Mouse (Mus musculus) kidney, embryonic 14.5 days (tissue): ENCODE measurements around the gene Disp3. TPM values are rescaled to one million over a fixed set of nuclear protein-coding genes. Genes with fewer than 3 reads are reported as not detected.
A peak's percentile ranks its signal among the peaks of the same experiment; 100 is the strongest.

Experiments
- ATAC-seq: fragments of 200-750 bp; cut with Nextera tagmentation; 2 replicates; pipeline ENCODE4 v1.8.0; 2017; ENCODE audit warnings: moderate number of reproducible peaks, mild to moderate bottlenecking, moderate TSS enrichment, moderate library complexity; ENCODE audit not compliant: low FRiP score, low TSS enrichment
- H3K27ac ChIP-seq: fragments of 300-500 bp; sonication (generic); 2 replicates; pipeline ENCODE4 v1.5.1; 2014; ENCODE audit warnings: low read depth, mild to moderate bottlenecking, low read length, moderate library complexity, mixed read lengths
- H3K27me3 ChIP-seq: fragments of 300-500 bp; sonication (generic); 2 replicates; pipeline ENCODE4 v1.6.1; 2014; ENCODE audit warnings: mild to moderate bottlenecking, low read length; ENCODE audit not compliant: control insufficient read depth, insufficient read depth
- H3K36me3 ChIP-seq: fragments of 300-500 bp; sonication (generic); 2 replicates; pipeline ENCODE4 v1.6.1; 2014; ENCODE audit warnings: low read length, mixed read lengths; ENCODE audit not compliant: control insufficient read depth, insufficient read depth
- H3K4me1 ChIP-seq: fragments of 300-500 bp; sonication (generic); 2 replicates; pipeline ENCODE4 v1.6.1; 2014; ENCODE audit warnings: low read length, mixed read lengths; ENCODE audit not compliant: control insufficient read depth, insufficient read depth
- H3K4me2 ChIP-seq: fragments of 300-500 bp; sonication (generic); replicated peaks from 2 replicates; pipeline ENCODE4 v1.6.1; 2014; ENCODE audit warnings: low read depth, mild to moderate bottlenecking, low read length
- H3K4me3 ChIP-seq: fragments of 300-500 bp; sonication (generic); 2 replicates; pipeline ENCODE4 v1.5.1; 2014; ENCODE audit warnings: mild to moderate bottlenecking, low read length
- H3K9ac ChIP-seq: fragments of 300-500 bp; sonication (generic); 2 replicates; pipeline ENCODE4 v1.6.1; 2014; ENCODE audit warnings: low read depth, mild to moderate bottlenecking, low read length, moderate library complexity
- H3K9me3 ChIP-seq: fragments of 300-500 bp; sonication (generic); 2 replicates; pipeline ENCODE4 v1.6.1; 2016; ENCODE audit warnings: low read length; ENCODE audit not compliant: control insufficient read depth
- WGBS: fragments of 180-500 bp; shearing (Covaris S2); extraction: QIAGEN DNeasy Blood & Tissue Kit; methylation state at CpG from one replicate; pipeline ENCODE4 v1.1.7; 2014; 5-methylcytosine and 5-hydroxymethylcytosine counted together
- polyA plus RNA-seq: library from polyadenylated mRNA; unstranded; fragments of >200 nt; fragmentation: Nextera tagmentation; extraction: Ambion mirVana; gene quantifications from 2 replicates; pipeline ENCODE4 v1.2.1, GENCODE M21; 2014

Disp3 gene
- polyA plus RNA-seq, 1 experiment from 2014 or later = 0.34 TPM

- ATAC-seq = no peak
- no peak overlapping the region for H3K27ac ChIP-seq
- H3K27me3 ChIP-seq = no peaks in the 10 kb centered on the region
- no peaks in the 10 kb centered on the region for H3K4me1 ChIP-seq
- H3K9me3 ChIP-seq = no peaks in the 10 kb centered on the region
- no peak overlapping the region for H3K9ac ChIP-seq
- H3K36me3 ChIP-seq = no peaks in the 10 kb centered on the region
- WGBS = 63% methylated on average over 6 of the region's 6 CpGs
- no peak overlapping the region for H3K4me3 ChIP-seq
- H3K4me2 ChIP-seq = no peak overlapping the region
Measured at GRCm38 (mm10) chr4:148238919-148239318, 48.8 kb downstream of the Disp3 start.

GRCm38 (mm10) chr4:148238218-148238617 lies 49.5 kb downstream of the Disp3 start:
- Histone ChIP-seq H3K9me3 (no peaks in the 10 kb centered on the region), H3K9ac (no peak overlapping the region), H3K4me2 (no peak overlapping the region), H3K27ac (no peak overlapping the region), H3K4me3 (no peak overlapping the region), H3K4me1 (no peaks in the 10 kb centered on the region), H3K36me3 (no peaks in the 10 kb centered on the region), H3K27me3 (no peaks in the 10 kb centered on the region)
- WGBS = 34% methylated on average over 9 of the region's 9 CpGs
- no peak for ATAC-seq

- H3K4me3 ChIP-seq = no peak overlapping the region
- no peak overlapping the region for H3K9ac ChIP-seq
- no peaks in the 10 kb centered on the region for H3K9me3 ChIP-seq
- 77% methylated on average over 8 of the region's 8 CpGs for WGBS
- H3K4me1 ChIP-seq = no peaks in the 10 kb centered on the region
- no peak overlapping the region for H3K4me2 ChIP-seq
- H3K36me3 ChIP-seq = no peaks in the 10 kb centered on the region
- no peak for ATAC-seq
- H3K27ac ChIP-seq = no peak overlapping the region
- no peaks in the 10 kb centered on the region for H3K27me3 ChIP-seq
Measured at GRCm38 (mm10) chr4:148236664-148237063, 51.1 kb downstream of the Disp3 start.

- no peak overlapping the region for H3K9ac ChIP-seq
- H3K4me3 ChIP-seq = no peak overlapping the region
- no peaks in the 10 kb centered on the region for H3K27me3 ChIP-seq
- ATAC-seq = no peak
- H3K9me3 ChIP-seq = no peaks in the 10 kb centered on the region
- H3K27ac ChIP-seq = no peak overlapping the region
- H3K36me3 ChIP-seq = no peaks in the 10 kb centered on the region
- H3K4me1 ChIP-seq = no peaks in the 10 kb centered on the region
- 85% methylated on average over 9 of the region's 9 CpGs for WGBS
- H3K4me2 ChIP-seq = no peak overlapping the region
Measured at GRCm38 (mm10) chr4:148233061-148233460, 54.7 kb downstream of the Disp3 start.

- no peaks in the 10 kb centered on the region for H3K27me3 ChIP-seq
- H3K4me2 ChIP-seq = no peak overlapping the region
- H3K9me3 ChIP-seq = no peaks in the 10 kb centered on the region
- H3K27ac ChIP-seq = no peak overlapping the region
- no peak overlapping the region for H3K4me3 ChIP-seq
- no peak overlapping the region for H3K9ac ChIP-seq
- WGBS = 62% methylated on average over 10 of the region's 10 CpGs
- ATAC-seq = no peak
- H3K36me3 ChIP-seq = no peaks in the 10 kb centered on the region
- no peaks in the 10 kb centered on the region for H3K4me1 ChIP-seq
Measured at GRCm38 (mm10) chr4:148232615-148233014, 55.1 kb downstream of the Disp3 start.

GRCm38 (mm10) chr4:148232124-148232523 lies 55.6 kb downstream of the Disp3 start:
- ATAC-seq = no peak
- Histone ChIP-seq H3K27ac (no peak overlapping the region), H3K9ac (no peak overlapping the region), H3K27me3 (no peaks in the 10 kb centered on the region), H3K4me3 (no peak overlapping the region), H3K4me2 (no peak overlapping the region), H3K9me3 (no peaks in the 10 kb centered on the region), H3K36me3 (no peaks in the 10 kb centered on the region), H3K4me1 (no peaks in the 10 kb centered on the region)
- 79% methylated on average over 4 of the region's 4 CpGs for WGBS

GRCm38 (mm10) chr4:148229646-148230045 lies 58.1 kb downstream of the Disp3 start:
- no peaks in the 10 kb centered on the region for H3K4me1 ChIP-seq
- H3K27me3 ChIP-seq = no peaks in the 10 kb centered on the region
- H3K27ac ChIP-seq = no peak overlapping the region
- ATAC-seq = peak; percentile 86
- no peak overlapping the region for H3K4me2 ChIP-seq
- WGBS = 9% methylated on average over 16 of the region's 16 CpGs
- H3K9me3 ChIP-seq = no peaks in the 10 kb centered on the region
- H3K36me3 ChIP-seq = no peaks in the 10 kb centered on the region
- no peak overlapping the region for H3K9ac ChIP-seq
- no peak overlapping the region for H3K4me3 ChIP-seq

GRCm38 (mm10) chr4:148222983-148223382 lies 64.8 kb downstream of the Disp3 start:
- no peak overlapping the region for H3K9ac ChIP-seq
- H3K9me3 ChIP-seq = no peaks in the 10 kb centered on the region
- H3K27me3 ChIP-seq = no peaks in the 10 kb centered on the region; the same call in 1 of the 2 replicates
- no peaks in the 10 kb centered on the region for H3K36me3 ChIP-seq
- ATAC-seq = 0 out of 2 replicates have a peak, but pooled peaks have one; percentile 44
- H3K4me2 ChIP-seq = no peak overlapping the region
- no peak overlapping the region for H3K27ac ChIP-seq
- WGBS = 31% methylated on average over 10 of the region's 10 CpGs
- 0 out of 2 replicates have a peak, but pooled peaks cover 3% of the 10 kb centered on the region for H3K4me1 ChIP-seq
- H3K4me3 ChIP-seq = no peak overlapping the region

GRCm38 (mm10) chr4:148220656-148221055 lies 67.1 kb downstream of the Disp3 start:
- peak; percentile 22; the same call in 1 of the 2 replicates for ATAC-seq
- no peak overlapping the region for H3K4me3 ChIP-seq
- 7% methylated on average over 10 of the region's 10 CpGs for WGBS
- 0 out of 2 replicates have a peak, but pooled peaks cover 3% of the 10 kb centered on the region for H3K4me1 ChIP-seq
- no peaks in the 10 kb centered on the region for H3K36me3 ChIP-seq
- no peak overlapping the region for H3K27ac ChIP-seq
- no peak overlapping the region for H3K4me2 ChIP-seq
- H3K27me3 ChIP-seq = no peaks in the 10 kb centered on the region; the same call in 1 of the 2 replicates
- H3K9me3 ChIP-seq = no peaks in the 10 kb centered on the region
- H3K9ac ChIP-seq = no peak overlapping the region
